Mouse (Mus musculus) lung, adult 18-20 months (tissue): Measurements from ENCODE around the gene Bbof1.

ENCODE experiments used
- DNase-seq, 2 experiments: peaks; one replicate each; pipeline ENCODE4 v3.0.0; 2022; ENCODE audit warnings: mixed read lengths in 2 of 2

The Bbof1 gene

GRCm38 (mm10) chr12:84481251-84481650 is 72.4 kb downstream of the Bbof1 start:
- no peak for DNase-seq

GRCm38 (mm10) chr12:84482778-84483585 is 74.1 kb downstream of the Bbof1 start:
- no peak for DNase-seq

- peak in 1 of 2 experiments; percentile 14 for DNase-seq
These were observed 78.6 kb downstream of the Bbof1 start for GRCm38 (mm10) chr12:84487324-84488056.
